Mouse (Mus musculus): ENCODE results near the gene Nphp1. TPM values are rescaled to one million over a fixed set of nuclear protein-coding genes. Genes with fewer than 3 reads are reported as not detected.

Gene Nphp1
- total RNA-seq (2021): 10 to 100 TPM; 18.8 to 23.4 TPM

GRCm38 (mm10) chr2:127788440-127789116, at the start of gene Nphp1:
Gene Nphp1, minus strand, starts transcription at chr2:127788897.
- DNase-seq (ENCODE audit: extremely low spot score in 1 of 2, low spot score in 1 of 2): peak; percentile 76 to 83

GRCm38 (mm10) chr2:127832833-127833190, 44.1 kb upstream of the Nphp1 start:
- no peak for DNase-seq (ENCODE audit: extremely low spot score in 1 of 2, low spot score in 1 of 2)

- no peak for DNase-seq (ENCODE audit: extremely low spot score in 1 of 2, low spot score in 1 of 2)
Measured at GRCm38 (mm10) chr2:127832103-127832832, 43.6 kb upstream of the Nphp1 start.

GRCm38 (mm10) chr2:127831401-127832102, 42.9 kb upstream of the Nphp1 start, which contains the start of gene Bub1:
Gene Bub1, minus strand, starts transcription at chr2:127831865.
- peak; percentile 81 to 92 for DNase-seq (ENCODE audit: extremely low spot score in 1 of 2, low spot score in 1 of 2)

GRCm38 (mm10) chr2:127791919-127792603, 3.4 kb upstream of the Nphp1 start, which contains the start of gene Mtln:
Gene Mtln, minus strand, starts transcription at chr2:127792488.
- peak; percentile 67 to 77 for DNase-seq (ENCODE audit: extremely low spot score in 1 of 2, low spot score in 1 of 2)

GRCm38 (mm10) chr2:127789651-127790270, 1.1 kb upstream of the Nphp1 start:
- no peak for DNase-seq (ENCODE audit: extremely low spot score in 1 of 2, low spot score in 1 of 2)

GRCm38 (mm10) chr2:127789138-127789537, 441 bp upstream of the Nphp1 start:
- DNase-seq (ENCODE audit: extremely low spot score in 1 of 2, low spot score in 1 of 2): peak in 1 of 2 experiments; percentile 12

- no peak for DNase-seq (ENCODE audit: extremely low spot score in 1 of 2, low spot score in 1 of 2)
Measured at GRCm38 (mm10) chr2:127787226-127787625, 1.5 kb downstream of the Nphp1 start.

GRCm38 (mm10) chr2:127778451-127778850, 10.2 kb downstream of the Nphp1 start:
- no peak for DNase-seq (ENCODE audit: extremely low spot score in 1 of 2, low spot score in 1 of 2)

- no peak for DNase-seq (ENCODE audit: extremely low spot score in 1 of 2, low spot score in 1 of 2)
Measured at GRCm38 (mm10) chr2:127775013-127775412, 13.7 kb downstream of the Nphp1 start.

GRCm38 (mm10) chr2:127774578-127774941, 14.1 kb downstream of the Nphp1 start:
- DNase-seq (ENCODE audit: extremely low spot score in 1 of 2, low spot score in 1 of 2): no peak

- DNase-seq (ENCODE audit: extremely low spot score in 1 of 2, low spot score in 1 of 2): no peak
Measured at GRCm38 (mm10) chr2:127773938-127774577, 14.6 kb downstream of the Nphp1 start.

GRCm38 (mm10) chr2:127761587-127761986, 27.1 kb downstream of the Nphp1 start:
- no peak for DNase-seq (ENCODE audit: extremely low spot score in 1 of 2, low spot score in 1 of 2)

- no peak for DNase-seq (ENCODE audit: extremely low spot score in 1 of 2, low spot score in 1 of 2)
Measured at GRCm38 (mm10) chr2:127760429-127761000, 28.2 kb downstream of the Nphp1 start.

- no peak for DNase-seq (ENCODE audit: extremely low spot score in 1 of 2, low spot score in 1 of 2)
Measured at GRCm38 (mm10) chr2:127760014-127760413, 28.7 kb downstream of the Nphp1 start.

- DNase-seq (ENCODE audit: extremely low spot score in 1 of 2, low spot score in 1 of 2): no peak
Measured at GRCm38 (mm10) chr2:127759157-127759880, 29.4 kb downstream of the Nphp1 start.

GRCm38 (mm10) chr2:127757171-127757570, 31.5 kb downstream of the Nphp1 start:
- no peak for DNase-seq (ENCODE audit: extremely low spot score in 1 of 2, low spot score in 1 of 2)

GRCm38 (mm10) chr2:127754113-127754512, 34.6 kb downstream of the Nphp1 start:
- DNase-seq (ENCODE audit: extremely low spot score in 1 of 2, low spot score in 1 of 2): no peak
